Mouse (Mus musculus) liver, postnatal 0 days (tissue): Measurements from ENCODE around the gene Rtp1.

Experiments used
- CTCF ChIP-seq: sonication (generic); IDR thresholded peaks from 2 replicates; pipeline ENCODE4 v1.5.1; 2016; ENCODE audit warnings: antibody characterized with exemption, low read depth
- EP300 ChIP-seq: IDR thresholded peaks from 2 replicates; pipeline ENCODE4 v1.6.1; 2016; ENCODE audit warnings: antibody characterized with exemption, low read depth, mild to moderate bottlenecking

DNA sequence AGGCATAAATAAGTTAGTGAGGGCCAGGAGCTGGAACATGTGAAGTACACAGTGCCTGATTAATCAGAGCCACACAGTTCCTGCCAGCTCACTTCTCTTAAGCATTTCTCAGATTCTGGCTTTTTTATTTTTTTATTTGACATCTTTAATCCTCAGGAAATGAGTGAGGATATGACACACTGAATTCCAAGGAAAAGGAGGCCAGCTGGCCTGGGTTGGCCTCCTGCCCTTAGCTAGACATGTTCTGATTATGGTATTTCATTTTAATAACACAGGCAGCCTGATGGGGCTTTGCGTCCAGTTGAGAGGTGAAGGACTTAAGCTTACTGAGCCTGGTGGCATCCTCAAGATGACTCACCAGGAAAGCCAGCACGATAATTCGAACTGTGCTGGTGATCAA, 27.6 kb downstream of the Rtp1 start:
- no peak for TF ChIP-seq CTCF
- TF ChIP-seq EP300, result peak; percentile 41; the same call in 1 of the 2 replicates
